Mouse (Mus musculus) hindbrain, embryonic 14.5 days (tissue): ENCODE data around the gene Elmsan1. TPM values are rescaled to one million over a fixed set of nuclear protein-coding genes. Genes with fewer than 3 reads are reported as not detected.

Source experiments
- ATAC-seq: fragments of 200-750 bp; cut with Nextera tagmentation; 2 replicates; pipeline ENCODE4 v1.8.0; 2017; ENCODE audit warnings: moderate number of reproducible peaks, mild to moderate bottlenecking, moderate TSS enrichment, moderate library complexity; ENCODE audit not compliant: low FRiP score
- DNase-seq: peaks from one replicate; pipeline ENCODE4 v3.0.0-alpha.2; 2015; ENCODE audit warnings: low spot score
- H3K27ac ChIP-seq: fragments of 300-500 bp; sonication (generic); 2 replicates; pipeline ENCODE4 v1.5.1; 2014; ENCODE audit warnings: mild to moderate bottlenecking, moderate library complexity
- H3K27me3 ChIP-seq: fragments of 300-500 bp; sonication (generic); 2 replicates; pipeline ENCODE4 v1.6.1; 2014; ENCODE audit warnings: mild to moderate bottlenecking, low read length, mixed read lengths; ENCODE audit not compliant: control insufficient read depth, insufficient read depth
- H3K36me3 ChIP-seq: fragments of 300-500 bp; sonication (generic); replicated peaks from 2 replicates; pipeline ENCODE4 v1.6.1; 2014; ENCODE audit not compliant: control insufficient read depth, insufficient read depth
- H3K4me1 ChIP-seq: fragments of 300-500 bp; sonication (generic); replicated peaks from 2 replicates; pipeline ENCODE4 v1.6.1; 2014; ENCODE audit warnings: antibody characterized with exemption, low read length, mixed read lengths; ENCODE audit not compliant: control insufficient read depth, insufficient read depth
- H3K4me2 ChIP-seq: fragments of 300-500 bp; sonication (generic); replicated peaks from 2 replicates; pipeline ENCODE4 v1.6.1; 2014; ENCODE audit warnings: mild to moderate bottlenecking, moderate library complexity
- H3K4me3 ChIP-seq: fragments of 300-500 bp; sonication (generic); replicated peaks from 2 replicates; pipeline ENCODE4 v1.5.1; 2014; ENCODE audit warnings: mild to moderate bottlenecking, low read length
- H3K9ac ChIP-seq: fragments of 300-500 bp; sonication (generic); 2 replicates; pipeline ENCODE4 v1.6.1; 2014
- H3K9me3 ChIP-seq: fragments of 300-500 bp; sonication (generic); 2 replicates; pipeline ENCODE4 v1.6.1; 2016; ENCODE audit warnings: low read length; ENCODE audit not compliant: control insufficient read depth
- WGBS: fragments of 180-500 bp; shearing (Covaris S2); extraction: QIAGEN DNeasy Blood & Tissue Kit; methylation state at CpG from one replicate; pipeline ENCODE4 v1.1.7; 2014; 5-methylcytosine and 5-hydroxymethylcytosine counted together
- polyA plus RNA-seq: library from polyadenylated mRNA; unstranded; fragments of >200 nt; fragmentation: Nextera tagmentation; extraction: Ambion mirVana; gene quantifications from 2 replicates; pipeline ENCODE4 v1.2.1, GENCODE M21; 2014

Elmsan1 gene
- polyA plus RNA-seq, 1 experiment from 2014 or later, result 4.4 TPM

DNA sequence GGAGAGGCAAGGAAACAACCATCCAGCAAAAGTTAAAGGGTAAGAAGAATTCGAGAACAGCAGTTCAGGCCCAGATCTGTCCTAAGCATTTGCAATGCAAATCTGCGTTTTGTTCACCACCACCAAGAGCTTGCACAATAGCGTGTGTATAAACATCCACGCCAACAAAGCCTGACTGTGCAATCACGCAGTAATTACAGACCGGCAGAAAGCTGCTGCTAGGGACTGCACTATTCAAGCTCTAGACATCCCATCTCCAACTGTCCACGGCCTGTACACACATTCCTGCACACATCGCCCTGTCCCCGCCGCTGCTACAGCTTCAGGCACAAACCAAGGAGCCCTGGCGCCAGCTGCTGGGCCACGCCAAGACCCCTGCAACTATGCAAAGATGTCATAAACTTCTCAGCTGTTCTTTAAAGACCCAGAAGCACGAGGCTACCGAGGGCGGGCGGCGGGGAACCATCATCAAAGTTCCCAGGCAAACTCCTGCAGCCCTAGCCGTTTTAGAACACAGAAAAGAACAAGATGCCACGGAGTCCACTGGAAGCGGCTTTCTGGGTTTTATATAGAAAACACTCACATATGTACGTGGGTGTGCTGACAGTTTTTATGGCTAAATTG lies 1.1 kb downstream of the Elmsan1 start:
- Histone ChIP-seq H3K4me1 (peaks cover 25% of the 10 kb centered on the region), H3K4me2 (peak overlapping the region; percentile 92), H3K27me3 (0 out of 2 replicates have a peak, but pooled peaks cover 8% of the 10 kb centered on the region), H3K27ac (peak overlapping the region; percentile 72), H3K4me3 (peak overlapping the region; percentile 66), H3K9me3 (no peaks in the 10 kb centered on the region), H3K36me3 (no peaks in the 10 kb centered on the region), H3K9ac (peak overlapping the region; percentile 71)
- DNase-seq, result peak; percentile 55
- 2% methylated on average over 21 of the region's 21 CpGs for WGBS
- peak; percentile 50; the same call in 1 of the 2 replicates for ATAC-seq

GRCm38 (mm10) chr12:84217111-84217507 lies 1.6 kb downstream of the Elmsan1 start:
- Histone ChIP-seq H3K4me2 (peak overlapping the region; percentile 92), H3K4me3 (peak overlapping the region; percentile 66), H3K9ac (0 out of 2 replicates have a peak overlapping the region, but pooled peaks have one; percentile 71), H3K36me3 (no peaks in the 10 kb centered on the region), H3K27ac (peak overlapping the region; percentile 72; the same call in 1 of the 2 replicates), H3K4me1 (peaks cover 20% of the 10 kb centered on the region), H3K9me3 (no peaks in the 10 kb centered on the region), H3K27me3 (0 out of 2 replicates have a peak, but pooled peaks cover 8% of the 10 kb centered on the region)
- DNase-seq, result no peak
- 28% methylated on average over 4 of the region's 4 CpGs for WGBS
- ATAC-seq, result no peak

GRCm38 (mm10) chr12:84215758-84216440 lies 2.8 kb downstream of the Elmsan1 start:
- Histone ChIP-seq H3K27ac (no peak overlapping the region), H3K4me2 (no peak overlapping the region), H3K27me3 (0 out of 2 replicates have a peak, but pooled peaks cover 8% of the 10 kb centered on the region), H3K4me1 (peaks cover 16% of the 10 kb centered on the region), H3K9me3 (no peaks in the 10 kb centered on the region), H3K36me3 (no peaks in the 10 kb centered on the region), H3K9ac (no peak overlapping the region), H3K4me3 (no peak overlapping the region)
- WGBS, result 65% methylated on average over 11 of the region's 11 CpGs
- ATAC-seq (no peak), DNase-seq (no peak)

DNA sequence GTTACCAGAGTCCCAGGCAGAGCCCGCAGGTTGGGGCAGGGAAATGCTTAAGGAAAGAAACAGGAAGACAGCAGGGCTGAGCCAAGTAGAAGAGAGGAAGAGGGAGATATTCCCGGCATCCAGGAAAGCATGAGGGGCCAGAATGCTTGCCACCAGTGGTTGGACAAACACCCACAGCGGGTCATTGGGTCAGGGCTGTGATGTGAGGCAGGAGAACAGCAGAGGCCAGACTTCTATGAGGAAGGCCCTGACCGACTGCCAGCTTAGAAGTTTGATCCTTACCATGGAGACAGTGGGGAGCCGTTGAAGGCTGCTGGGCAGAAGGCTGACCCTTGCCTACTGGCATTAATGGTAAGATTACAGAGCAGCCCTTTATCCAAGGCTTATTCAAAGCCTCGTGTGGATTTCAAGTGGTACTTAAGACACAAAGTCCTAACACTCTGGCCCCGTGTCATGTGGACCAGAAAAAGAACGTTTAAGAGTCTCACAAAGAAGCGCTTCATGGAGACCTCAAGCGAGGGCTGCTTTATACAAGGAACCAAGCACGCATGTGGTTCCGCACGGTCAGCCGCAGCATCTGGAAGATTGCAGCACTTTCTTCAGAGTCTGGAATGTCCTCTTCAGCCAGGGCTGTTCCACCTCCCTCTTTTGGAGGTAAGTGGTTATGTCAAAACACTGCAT lies 4.0 kb downstream of the Elmsan1 start:
- Histone ChIP-seq H3K4me1 (peaks cover 10% of the 10 kb centered on the region), H3K4me3 (no peak overlapping the region), H3K9me3 (no peaks in the 10 kb centered on the region), H3K4me2 (no peak overlapping the region), H3K36me3 (no peaks in the 10 kb centered on the region), H3K27ac (no peak overlapping the region), H3K27me3 (0 out of 2 replicates have a peak, but pooled peaks cover 8% of the 10 kb centered on the region), H3K9ac (no peak overlapping the region)
- WGBS, result 56% methylated on average over 14 of the region's 14 CpGs
- ATAC-seq, result no peak
- no peak for DNase-seq

GRCm38 (mm10) chr12:84212297-84212696 lies 6.4 kb downstream of the Elmsan1 start:
- Histone ChIP-seq H3K9me3 (no peaks in the 10 kb centered on the region), H3K4me3 (no peak overlapping the region), H3K27me3 (no peaks in the 10 kb centered on the region), H3K36me3 (no peaks in the 10 kb centered on the region), H3K9ac (no peak overlapping the region), H3K4me1 (0 out of 2 replicates have a peak, but pooled peaks cover 5% of the 10 kb centered on the region), H3K27ac (no peak overlapping the region), H3K4me2 (no peak overlapping the region)
- no peak for ATAC-seq
- DNase-seq, result no peak
- 44% methylated on average over 4 of the region's 4 CpGs for WGBS

DNA sequence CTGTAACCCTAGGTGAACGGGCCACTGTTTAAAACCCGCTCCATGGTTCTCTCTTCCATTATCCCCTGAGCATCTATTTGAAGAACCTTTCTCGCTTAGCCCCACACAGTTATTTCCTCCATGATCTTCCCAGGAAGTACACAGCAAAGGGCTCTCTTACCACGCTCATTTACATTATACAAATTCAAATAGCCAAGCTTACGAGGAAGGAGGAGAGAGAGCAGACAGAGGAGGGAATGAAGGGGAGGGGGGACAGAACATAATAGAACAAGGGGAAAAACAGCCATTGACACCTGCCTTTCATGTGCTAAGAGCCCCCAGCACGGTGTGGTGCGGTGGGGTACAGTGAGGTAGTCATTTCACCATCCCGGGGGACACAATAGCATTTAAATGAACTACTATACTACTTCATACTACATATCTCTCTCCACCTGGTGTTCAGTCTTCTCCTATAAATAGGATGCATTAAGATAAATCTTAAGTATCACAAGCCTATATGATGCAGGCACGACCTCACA lies 7.6 kb downstream of the Elmsan1 start:
- no peak overlapping the region for H3K4me3 ChIP-seq
- H3K4me2 ChIP-seq, result no peak overlapping the region
- H3K4me1 ChIP-seq, result 0 out of 2 replicates have a peak, but pooled peaks cover 3% of the 10 kb centered on the region
- DNase-seq (no peak), ATAC-seq (no peak)
- 49% methylated on average over 9 of the region's 9 CpGs for WGBS
- no peaks in the 10 kb centered on the region for H3K9me3 ChIP-seq
- H3K9ac ChIP-seq, result no peak overlapping the region
- H3K27ac ChIP-seq, result no peak overlapping the region
- H3K36me3 ChIP-seq, result no peaks in the 10 kb centered on the region
- no peaks in the 10 kb centered on the region for H3K27me3 ChIP-seq

GRCm38 (mm10) chr12:84210288-84210687 lies 8.4 kb downstream of the Elmsan1 start:
- no peak overlapping the region for H3K9ac ChIP-seq
- H3K9me3 ChIP-seq, result no peaks in the 10 kb centered on the region
- 0 out of 2 replicates have a peak, but pooled peaks cover 3% of the 10 kb centered on the region for H3K4me1 ChIP-seq
- no peak for DNase-seq
- no peak for ATAC-seq
- no peak overlapping the region for H3K4me3 ChIP-seq
- 91% methylated on average over 11 of the region's 11 CpGs for WGBS
- H3K27me3 ChIP-seq, result no peaks in the 10 kb centered on the region
- no peak overlapping the region for H3K4me2 ChIP-seq
- no peak overlapping the region for H3K27ac ChIP-seq
- H3K36me3 ChIP-seq, result no peaks in the 10 kb centered on the region

DNA sequence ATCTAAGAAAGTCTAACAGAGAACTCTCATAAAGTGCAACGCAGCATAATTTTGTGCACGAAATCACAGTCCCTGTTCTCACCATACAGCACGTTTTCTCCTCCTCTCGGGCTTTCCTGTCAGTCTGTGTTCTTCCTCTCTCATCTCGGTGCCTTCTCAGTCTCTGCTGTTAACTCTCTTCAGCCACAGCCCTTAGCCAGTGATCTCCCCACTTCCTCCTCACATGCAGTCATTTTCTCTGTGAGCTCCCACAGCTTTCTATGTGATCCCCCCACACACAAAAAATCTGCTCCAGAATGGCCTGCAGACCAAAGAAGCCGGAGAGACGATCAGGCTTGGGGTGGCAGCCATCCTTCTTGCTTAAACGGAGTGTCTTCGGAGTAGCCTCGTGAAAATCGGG lies 9.6 kb downstream of the Elmsan1 start:
- Histone ChIP-seq H3K9ac (no peak overlapping the region), H3K9me3 (no peaks in the 10 kb centered on the region), H3K4me2 (no peak overlapping the region), H3K27me3 (no peaks in the 10 kb centered on the region), H3K4me3 (no peak overlapping the region), H3K4me1 (0 out of 2 replicates have a peak, but pooled peaks cover 3% of the 10 kb centered on the region), H3K36me3 (no peaks in the 10 kb centered on the region), H3K27ac (no peak overlapping the region)
- DNase-seq, result no peak
- ATAC-seq, result no peak
- WGBS, result 86% methylated on average over 11 of the region's 11 CpGs
